Mouse (Mus musculus): Measurements from ENCODE around the gene Fam104a. TPM values are rescaled to one million over a fixed set of nuclear protein-coding genes. Genes with fewer than 3 reads are reported as not detected.

Gene Fam104a
- polyA plus RNA-seq, 1 experiment from 2014 or later: 52.0 TPM

DNA sequence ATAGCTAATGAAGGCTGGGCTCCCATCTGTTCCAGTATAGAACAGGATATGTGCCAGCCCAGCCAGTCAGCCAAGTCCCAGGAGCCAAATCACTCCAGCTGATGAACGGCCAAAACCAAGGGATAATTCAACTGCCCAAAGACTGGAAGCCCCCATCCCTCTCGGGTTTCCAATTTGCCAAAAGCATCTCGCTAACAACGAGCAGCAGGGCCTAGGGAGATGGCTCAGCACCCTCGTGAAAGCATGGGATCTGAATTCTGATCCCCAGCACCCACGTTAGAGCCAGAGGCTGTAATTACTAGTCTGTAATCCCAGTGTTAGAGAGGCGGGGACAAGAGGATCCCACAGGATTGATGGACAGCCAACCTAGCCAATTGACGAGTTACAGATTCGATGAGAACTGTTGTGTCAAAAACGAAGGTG, 49.2 kb downstream of the Fam104a start:
- TF ChIP-seq CTCF (IDR thresholded peaks at IDR 0.05; ENCODE audit: low read depth): no peak
- H3K9ac ChIP-seq: no peak overlapping the region

DNA sequence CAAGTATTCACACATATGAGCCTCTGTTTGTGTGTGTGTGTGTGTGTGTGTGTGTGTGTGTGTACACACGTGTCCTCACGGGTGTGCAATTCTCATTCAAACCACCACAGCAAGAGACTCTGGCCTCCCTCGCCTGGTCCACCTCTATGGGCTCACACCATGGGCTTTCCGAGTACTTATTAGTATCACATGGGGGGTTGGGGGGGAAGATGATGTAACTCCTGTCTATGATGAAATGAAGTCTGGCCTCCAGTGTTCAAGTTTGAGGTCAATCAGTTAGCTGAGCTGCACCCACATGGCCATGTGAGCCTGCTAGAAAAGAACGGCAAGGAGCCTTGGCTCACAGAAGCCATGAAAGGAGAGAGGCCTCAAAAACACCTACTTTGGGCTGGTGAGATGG, 50.6 kb downstream of the Fam104a start:
- no peak overlapping the region for H3K27ac ChIP-seq (ENCODE audit: low read depth)
- no peaks in the 10 kb centered on the region for H3K27me3 ChIP-seq (ENCODE audit: insufficient read depth, low read length)
- 0 out of 2 replicates have a peak, but pooled peaks cover 3% of the 10 kb centered on the region for H3K4me1 ChIP-seq (ENCODE audit: insufficient read depth)
- H3K36me3 ChIP-seq (ENCODE audit: insufficient read depth): no peaks in the 10 kb centered on the region
- H3K4me2 ChIP-seq: no peak overlapping the region
- WGBS: 88% methylated on average over 5 of the region's 5 CpGs
- ATAC-seq (ENCODE audit: insufficient read depth) (no peak), DNase-seq (no peak)
- H3K4me3 ChIP-seq (ENCODE audit: low read depth, low read length): no peak overlapping the region
- H3K9ac ChIP-seq: no peak overlapping the region
- no peak for TF ChIP-seq CTCF (IDR thresholded peaks at IDR 0.05; ENCODE audit: low read depth)
- no peaks in the 10 kb centered on the region for H3K9me3 ChIP-seq (ENCODE audit: low read depth, low read length)

More for the DNA sequence above, 49.2 kb downstream of the Fam104a start:
- Histone ChIP-seq H3K27ac (ENCODE audit: low read depth) (no peak overlapping the region), H3K36me3 (ENCODE audit: insufficient read depth) (no peaks in the 10 kb centered on the region), H3K4me3 (ENCODE audit: low read depth, low read length) (no peak overlapping the region), H3K27me3 (ENCODE audit: insufficient read depth, low read length) (no peaks in the 10 kb centered on the region), H3K4me1 (ENCODE audit: insufficient read depth) (0 out of 2 replicates have a peak, but pooled peaks cover 3% of the 10 kb centered on the region), H3K9me3 (ENCODE audit: low read depth, low read length) (no peaks in the 10 kb centered on the region), H3K4me2 (no peak overlapping the region)
- no peak for DNase-seq
- no peak for ATAC-seq (ENCODE audit: insufficient read depth)
- 76% methylated on average over 10 of the region's 10 CpGs for WGBS

DNA sequence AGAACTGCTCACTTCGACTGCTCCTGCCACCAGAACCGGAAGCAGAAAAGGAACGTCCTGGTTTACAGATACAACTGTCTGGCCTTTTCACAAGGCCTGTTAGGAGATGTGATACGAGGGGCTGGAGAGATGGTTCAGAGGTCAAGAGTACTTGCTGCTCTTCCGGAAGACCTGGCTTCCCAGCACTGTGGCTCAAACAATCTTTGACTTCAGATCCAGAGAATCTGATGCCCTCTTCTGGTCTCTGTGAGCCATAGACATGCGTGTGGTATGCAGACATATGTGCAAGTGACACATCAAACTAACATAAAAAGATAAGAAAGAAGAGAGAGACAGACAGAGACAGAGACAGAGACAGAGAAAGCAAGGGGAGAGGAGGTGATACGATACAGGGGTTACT, 51.7 kb downstream of the Fam104a start:
- Histone ChIP-seq H3K4me3 (ENCODE audit: low read depth, low read length) (no peak overlapping the region), H3K9ac (no peak overlapping the region), H3K27me3 (ENCODE audit: insufficient read depth, low read length) (no peaks in the 10 kb centered on the region), H3K9me3 (ENCODE audit: low read depth, low read length) (no peaks in the 10 kb centered on the region), H3K36me3 (ENCODE audit: insufficient read depth) (no peaks in the 10 kb centered on the region), H3K4me2 (no peak overlapping the region), H3K27ac (ENCODE audit: low read depth) (no peak overlapping the region), H3K4me1 (ENCODE audit: insufficient read depth) (0 out of 2 replicates have a peak, but pooled peaks cover 3% of the 10 kb centered on the region)
- DNase-seq: no peak
- no peak for TF ChIP-seq CTCF (IDR thresholded peaks at IDR 0.05; ENCODE audit: low read depth)
- WGBS: 58% methylated on average over 7 of the region's 7 CpGs
- no peak for ATAC-seq (ENCODE audit: insufficient read depth)

DNA sequence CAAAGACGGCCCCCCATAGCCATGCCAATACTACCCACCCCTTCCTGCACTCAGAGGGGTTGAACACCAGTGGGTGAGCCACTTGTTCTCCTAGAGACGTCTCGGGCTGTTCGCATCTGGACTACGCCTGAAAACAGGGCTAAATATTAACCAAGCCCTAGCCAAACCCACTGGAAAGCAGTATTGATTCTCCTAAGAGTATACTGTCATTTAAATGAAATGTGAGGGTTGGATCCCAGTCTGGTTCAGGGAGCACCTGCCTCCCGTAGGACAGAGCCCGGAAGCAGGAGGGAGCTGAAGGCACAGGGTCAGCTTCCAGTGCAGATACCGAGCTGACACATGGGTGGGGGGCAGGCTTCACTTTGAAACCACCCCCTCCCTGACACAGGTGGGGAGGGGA, 52.1 kb downstream of the Fam104a start:
- no peaks in the 10 kb centered on the region for H3K27me3 ChIP-seq (ENCODE audit: insufficient read depth, low read length)
- 0 out of 2 replicates have a peak, but pooled peaks cover 3% of the 10 kb centered on the region for H3K4me1 ChIP-seq (ENCODE audit: insufficient read depth)
- no peak overlapping the region for H3K9ac ChIP-seq
- no peak for DNase-seq
- H3K9me3 ChIP-seq (ENCODE audit: low read depth, low read length): no peaks in the 10 kb centered on the region
- 53% methylated on average over 8 of the region's 8 CpGs for WGBS
- no peak overlapping the region for H3K27ac ChIP-seq (ENCODE audit: low read depth)
- H3K36me3 ChIP-seq (ENCODE audit: insufficient read depth): no peaks in the 10 kb centered on the region
- no peak overlapping the region for H3K4me3 ChIP-seq (ENCODE audit: low read depth, low read length)
- no peak for TF ChIP-seq CTCF (IDR thresholded peaks at IDR 0.05; ENCODE audit: low read depth)
- H3K4me2 ChIP-seq: no peak overlapping the region
- no peak for ATAC-seq (ENCODE audit: insufficient read depth)

DNA sequence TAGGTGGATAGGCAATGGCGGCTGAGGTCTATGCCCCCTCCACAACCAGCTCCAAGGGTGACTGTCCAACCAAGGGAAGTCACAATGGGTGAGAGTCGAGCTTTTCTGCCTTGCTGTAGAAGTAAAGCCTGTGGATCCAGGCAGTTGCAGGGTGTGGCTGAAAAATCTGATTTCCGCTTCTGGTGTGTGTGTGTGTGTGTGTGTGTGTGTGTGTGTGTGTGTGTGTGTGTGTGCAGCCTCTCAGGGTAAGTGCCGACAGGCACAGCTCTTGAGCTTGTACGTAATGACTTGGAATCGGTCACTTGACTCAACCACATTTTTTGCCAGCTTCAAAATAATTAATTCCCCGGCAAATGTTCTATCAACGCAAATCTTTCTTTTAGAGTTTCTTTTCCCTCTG, 52.7 kb downstream of the Fam104a start:
- H3K9ac ChIP-seq: no peak overlapping the region
- ATAC-seq (ENCODE audit: insufficient read depth): no peak
- H3K9me3 ChIP-seq (ENCODE audit: low read depth, low read length): no peaks in the 10 kb centered on the region
- no peak for TF ChIP-seq CTCF (IDR thresholded peaks at IDR 0.05; ENCODE audit: low read depth)
- no peaks in the 10 kb centered on the region for H3K27me3 ChIP-seq (ENCODE audit: insufficient read depth, low read length)
- WGBS: 55% methylated on average over 8 of the region's 8 CpGs
- H3K36me3 ChIP-seq (ENCODE audit: insufficient read depth): no peaks in the 10 kb centered on the region
- H3K27ac ChIP-seq (ENCODE audit: low read depth): no peak overlapping the region
- H3K4me3 ChIP-seq (ENCODE audit: low read depth, low read length): no peak overlapping the region
- H3K4me2 ChIP-seq: no peak overlapping the region
- H3K4me1 ChIP-seq (ENCODE audit: insufficient read depth): 0 out of 2 replicates have a peak, but pooled peaks cover 3% of the 10 kb centered on the region
- DNase-seq: no peak

DNA sequence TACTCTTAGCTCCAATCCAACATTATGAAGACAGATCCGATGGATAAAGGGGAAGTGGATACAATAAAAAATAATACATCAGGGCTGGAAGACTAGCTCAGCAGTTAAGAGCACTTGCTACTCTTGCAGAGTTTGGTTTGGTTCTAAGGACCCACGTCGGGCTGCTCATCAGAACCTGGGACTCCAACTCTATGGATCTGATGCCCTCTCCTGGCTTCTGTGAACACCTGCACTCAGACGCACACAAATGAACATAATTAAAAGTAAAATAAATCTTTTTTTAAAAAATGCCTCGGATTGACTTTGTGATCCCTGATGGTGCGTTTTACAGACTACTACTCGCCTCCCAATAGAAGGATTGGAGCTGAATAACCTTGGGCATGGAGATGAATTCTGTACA, 53.3 kb downstream of the Fam104a start:
- TF ChIP-seq CTCF (IDR thresholded peaks at IDR 0.05; ENCODE audit: low read depth): peak; percentile 54
- no peak overlapping the region for H3K4me3 ChIP-seq (ENCODE audit: low read depth, low read length)
- H3K27ac ChIP-seq (ENCODE audit: low read depth): no peak overlapping the region
- H3K9me3 ChIP-seq (ENCODE audit: low read depth, low read length): no peaks in the 10 kb centered on the region
- H3K4me2 ChIP-seq: no peak overlapping the region
- 0 out of 2 replicates have a peak, but pooled peaks cover 3% of the 10 kb centered on the region for H3K4me1 ChIP-seq (ENCODE audit: insufficient read depth)
- H3K36me3 ChIP-seq (ENCODE audit: insufficient read depth): no peaks in the 10 kb centered on the region
- H3K27me3 ChIP-seq (ENCODE audit: insufficient read depth, low read length): no peaks in the 10 kb centered on the region
- H3K9ac ChIP-seq: no peak overlapping the region
- ATAC-seq (ENCODE audit: insufficient read depth) (no peak), DNase-seq (peak; percentile 57)
- 48% methylated on average over 7 of the region's 7 CpGs for WGBS

DNA sequence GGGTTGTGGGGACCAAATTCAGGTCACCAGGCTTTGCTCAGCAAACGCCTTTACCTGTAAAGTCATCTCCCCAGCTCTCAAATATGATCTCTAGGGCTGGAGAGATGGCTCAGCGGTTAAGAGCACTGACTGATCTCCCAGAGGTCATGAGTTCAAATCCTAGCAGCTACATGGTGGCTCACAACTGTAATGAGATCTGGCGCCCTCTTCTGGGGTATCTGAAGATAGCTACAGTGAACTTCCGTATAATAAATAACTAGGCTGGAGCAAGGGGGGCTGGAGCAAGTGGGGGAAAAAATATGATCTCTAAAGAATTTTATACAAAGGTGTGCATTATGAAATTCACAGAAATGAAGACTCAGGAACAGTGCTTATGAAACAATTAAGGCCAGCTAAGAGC, 56.2 kb downstream of the Fam104a start:
- Histone ChIP-seq H3K4me1 (ENCODE audit: insufficient read depth) (0 out of 2 replicates have a peak, but pooled peaks cover 3% of the 10 kb centered on the region), H3K9me3 (ENCODE audit: low read depth, low read length) (no peaks in the 10 kb centered on the region), H3K27me3 (ENCODE audit: insufficient read depth, low read length) (no peaks in the 10 kb centered on the region), H3K36me3 (ENCODE audit: insufficient read depth) (no peaks in the 10 kb centered on the region), H3K9ac (no peak overlapping the region), H3K4me3 (ENCODE audit: low read depth, low read length) (no peak overlapping the region), H3K4me2 (no peak overlapping the region), H3K27ac (ENCODE audit: low read depth) (no peak overlapping the region)
- no peak for ATAC-seq (ENCODE audit: insufficient read depth)
- peak; percentile 48 for TF ChIP-seq CTCF (IDR thresholded peaks at IDR 0.05; ENCODE audit: low read depth)
- WGBS: 40% methylated on average over 4 of the region's 4 CpGs
- DNase-seq: peak; percentile 66

DNA sequence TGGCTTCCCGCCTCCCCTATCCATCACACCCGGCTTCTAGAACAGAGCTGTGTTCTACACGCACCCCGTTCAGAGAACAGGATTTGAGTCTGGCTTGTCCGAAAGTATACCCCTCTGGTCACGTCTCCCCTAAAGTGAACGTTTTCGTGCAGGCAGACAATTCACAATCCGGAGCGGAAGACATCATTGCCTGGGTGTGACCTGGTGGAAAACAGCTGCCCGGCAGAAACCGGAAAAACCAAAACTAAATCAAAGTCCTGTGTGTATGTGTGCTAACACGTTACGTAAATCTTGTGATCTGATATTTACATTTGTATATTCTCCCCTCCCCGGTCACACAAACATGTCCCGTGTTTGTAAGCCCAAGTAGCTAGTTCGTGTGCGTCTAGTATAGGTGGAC, 58.5 kb downstream of the Fam104a start:
- ATAC-seq (ENCODE audit: insufficient read depth): no peak
- Histone ChIP-seq H3K9ac (no peak overlapping the region), H3K9me3 (ENCODE audit: low read depth, low read length) (no peaks in the 10 kb centered on the region), H3K4me3 (ENCODE audit: low read depth, low read length) (no peak overlapping the region), H3K27ac (ENCODE audit: low read depth) (no peak overlapping the region), H3K36me3 (ENCODE audit: insufficient read depth) (no peaks in the 10 kb centered on the region), H3K4me1 (ENCODE audit: insufficient read depth) (no peaks in the 10 kb centered on the region), H3K27me3 (ENCODE audit: insufficient read depth, low read length) (peaks cover 10% of the 10 kb centered on the region), H3K4me2 (no peak overlapping the region)
- peak; percentile 55 for DNase-seq
- TF ChIP-seq CTCF (IDR thresholded peaks at IDR 0.05; ENCODE audit: low read depth): no peak
- 68% methylated on average over 18 of the region's 18 CpGs for WGBS

All from lung, embryonic 14.5 days (tissue).